Mouse (Mus musculus) frontal cortex, adult 2 months (tissue): ENCODE data around the gene Kcnj13. TPM values are rescaled to one million over a fixed set of nuclear protein-coding genes. Genes with fewer than 3 reads are reported as not detected.

Experiments used
- DNase-seq, 2 experiments: peaks; one replicate each; pipeline ENCODE4 v3.0.0; 2022; ENCODE audit warnings: low spot score in 1 of 2; ENCODE audit errors: extremely low spot score in 1 of 2
- polyA plus RNA-seq: library from polyadenylated mRNA; depleted of rRNA; stranded (reverse); fragments of >200 nt; gene quantifications from 2 replicates; pipeline ENCODE4 v1.2.3, GENCODE M21; 2012; rRNA removed

Gene Kcnj13
- 2.5 and 3.5 TPM in 2 replicates for polyA plus RNA-seq

DNA sequence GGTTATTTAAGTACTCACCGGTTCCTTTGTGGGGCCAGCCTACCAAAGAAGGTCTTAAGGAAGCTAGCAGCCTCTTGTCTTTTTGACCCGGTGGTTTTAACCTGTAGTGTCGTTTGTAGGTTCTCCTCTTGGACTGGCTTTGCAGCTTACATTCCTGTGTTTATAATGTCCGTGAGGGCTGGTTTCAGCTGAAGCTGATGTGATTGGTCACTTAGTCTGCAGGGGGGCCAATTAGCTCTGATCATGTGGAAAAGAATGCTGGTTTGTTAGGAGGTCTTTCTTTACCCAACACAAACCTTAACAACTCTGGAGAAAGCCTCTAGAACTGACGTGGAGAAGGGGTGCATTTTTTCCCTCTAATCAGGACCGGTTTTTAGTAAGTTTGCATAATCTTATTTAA, at the start of gene Kcnj13:
Gene Kcnj13 (minus strand): TSS at position 136 of the 400 bp plus-strand sequence.
- no peak for DNase-seq

DNA sequence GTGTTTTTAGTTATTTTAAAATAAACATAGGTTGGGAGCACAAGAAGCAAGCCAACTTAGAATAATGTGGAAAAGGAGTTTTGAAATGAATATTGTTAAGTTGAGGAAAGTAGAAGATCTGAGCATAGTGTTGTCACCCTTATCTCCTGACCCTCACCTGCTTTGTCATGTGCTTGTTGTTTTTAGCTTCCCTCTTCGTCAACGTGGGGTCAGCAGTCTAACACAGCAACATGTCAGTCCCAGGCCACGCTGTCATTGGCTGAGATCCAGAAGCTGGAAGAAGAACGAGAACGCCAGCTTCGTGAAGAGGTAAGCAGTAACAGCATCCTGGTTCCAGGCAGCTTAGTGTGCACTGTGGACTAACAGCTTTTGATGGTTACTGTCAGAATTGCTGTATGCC, 42.1 kb upstream of the Kcnj13 start:
- DNase-seq: no peak

DNA sequence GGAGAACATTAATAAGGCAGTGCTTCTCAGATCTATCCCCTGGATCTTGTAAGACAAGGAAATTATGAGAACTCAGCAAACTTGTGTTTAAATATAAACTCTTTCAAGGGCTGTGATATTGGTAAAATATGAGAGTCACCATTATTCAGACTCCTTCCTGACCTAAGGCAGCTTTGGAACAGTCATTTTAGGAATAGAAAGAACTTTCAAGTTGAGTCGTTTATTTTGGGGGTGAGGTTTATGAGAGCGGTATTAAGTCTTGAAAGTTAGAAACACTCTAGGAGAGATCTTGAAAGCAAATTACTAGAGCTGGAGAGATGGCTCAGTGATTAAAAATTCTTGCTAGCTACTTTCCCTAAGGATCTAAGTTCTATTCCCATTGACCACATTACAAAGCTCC, 40.6 kb upstream of the Kcnj13 start:
- DNase-seq: no peak

DNA sequence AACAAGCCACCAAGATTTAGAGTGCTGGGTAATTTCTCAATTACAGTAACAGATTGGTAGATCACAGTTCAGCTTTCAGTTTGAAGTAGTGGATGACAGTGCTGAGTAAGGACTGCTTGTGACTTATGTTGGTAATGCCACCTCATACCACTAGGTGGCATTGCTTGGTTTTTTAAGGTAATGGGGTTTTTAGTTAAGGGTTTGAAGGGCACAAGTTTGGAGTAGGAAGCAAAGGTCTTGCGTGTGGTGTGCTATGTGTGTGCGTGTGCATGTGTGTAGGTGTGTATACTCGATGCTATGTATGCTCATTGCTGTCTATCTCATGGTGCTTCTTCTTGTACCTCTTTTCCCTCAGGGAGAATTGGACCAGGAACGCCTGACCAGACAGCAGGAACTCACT, 24.2 kb upstream of the Kcnj13 start:
- peak in 1 of 2 experiments; percentile 28 for DNase-seq

DNA sequence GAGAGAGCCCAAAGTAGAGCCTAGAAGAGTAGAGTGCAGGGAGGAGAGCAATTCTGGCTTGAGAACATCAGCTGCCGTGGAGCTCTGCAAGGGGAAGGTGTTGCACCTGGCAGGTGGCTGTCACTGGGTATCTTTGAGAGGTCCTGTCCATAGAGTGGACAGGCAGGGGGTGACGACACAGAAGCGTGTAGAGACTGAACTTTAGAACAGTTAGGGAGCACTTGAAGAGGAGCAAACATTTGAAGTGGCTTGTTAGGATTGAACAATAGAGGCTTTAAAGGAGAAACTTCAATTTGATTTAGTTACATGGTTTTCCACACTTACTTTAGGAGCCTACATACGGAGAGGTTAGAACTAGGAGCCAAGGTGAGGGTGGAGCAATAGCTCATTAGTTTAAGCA, 14.9 kb upstream of the Kcnj13 start:
- no peak for DNase-seq

DNA sequence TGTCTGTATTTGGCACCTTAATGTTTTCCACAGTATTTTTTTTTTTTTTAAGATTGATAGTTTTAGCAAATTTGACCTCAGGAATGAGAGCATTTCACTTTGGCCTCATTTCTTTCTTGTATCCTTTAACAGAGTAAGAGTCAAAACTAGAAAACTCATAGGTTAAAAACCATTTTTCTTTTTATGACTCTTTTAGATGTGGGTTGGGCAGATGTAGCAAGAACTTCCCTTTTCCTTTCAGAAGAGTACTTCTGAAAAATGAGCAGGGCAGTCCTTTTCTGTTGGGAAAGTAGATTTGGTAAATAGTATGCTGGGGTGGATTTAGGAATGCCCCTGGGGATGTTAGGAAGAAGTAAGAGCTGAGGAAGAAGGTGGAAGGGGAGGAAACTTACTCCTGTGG, 11.5 kb upstream of the Kcnj13 start:
- DNase-seq: no peak

DNA sequence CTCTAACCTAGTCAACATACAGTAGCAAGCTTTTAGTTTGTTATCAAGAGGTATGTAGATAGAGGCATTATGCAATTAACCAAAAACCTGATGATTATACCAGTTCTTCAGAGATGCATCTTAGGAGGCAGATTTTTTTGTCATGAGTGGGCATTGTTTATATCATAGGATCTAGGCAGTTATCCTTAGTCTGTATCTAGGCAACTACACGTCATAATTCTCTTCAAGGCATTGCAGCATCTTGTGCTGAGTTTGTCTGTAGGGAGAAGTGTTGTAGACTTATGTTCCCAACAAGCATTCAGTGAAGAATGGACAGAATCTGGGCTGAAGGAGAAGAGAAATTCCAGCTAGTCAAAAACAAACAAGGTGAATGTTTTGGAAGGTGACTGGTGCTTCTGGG, 10.2 kb upstream of the Kcnj13 start:
- peak in 1 of 2 experiments; percentile 23 for DNase-seq

DNA sequence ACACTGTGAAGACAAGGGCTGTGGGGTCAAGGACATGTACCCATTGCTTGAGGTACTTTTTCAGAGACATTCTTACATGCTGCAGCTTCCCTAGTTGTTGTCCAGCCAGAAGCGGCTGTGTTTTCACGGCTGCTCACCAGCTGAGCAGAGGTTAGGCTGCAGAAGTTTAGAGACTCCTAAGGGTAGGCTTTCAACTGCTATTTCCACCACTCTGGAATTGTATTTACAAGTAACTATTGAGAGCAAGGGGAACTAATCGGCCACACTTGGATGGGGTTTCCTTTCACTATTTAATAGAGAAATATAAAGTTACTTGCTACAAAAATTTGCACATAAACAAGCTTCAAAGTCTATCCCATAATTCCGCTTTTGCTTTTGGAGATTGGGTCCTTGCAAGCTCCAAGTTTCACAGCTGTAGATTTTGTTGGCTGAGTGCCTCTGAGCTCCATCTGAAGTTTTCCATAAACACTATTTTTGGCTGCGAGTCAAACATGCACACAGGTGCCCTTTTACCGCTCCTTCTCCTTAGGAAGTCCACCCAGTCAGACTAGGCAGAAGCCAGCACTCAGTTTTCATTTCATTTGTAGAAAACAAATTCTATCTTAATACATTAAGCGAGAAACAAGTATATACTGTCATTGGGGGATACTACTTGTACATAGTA, 2.5 kb upstream of the Kcnj13 start:
- peak in 1 of 2 experiments; percentile 23 for DNase-seq

DNA sequence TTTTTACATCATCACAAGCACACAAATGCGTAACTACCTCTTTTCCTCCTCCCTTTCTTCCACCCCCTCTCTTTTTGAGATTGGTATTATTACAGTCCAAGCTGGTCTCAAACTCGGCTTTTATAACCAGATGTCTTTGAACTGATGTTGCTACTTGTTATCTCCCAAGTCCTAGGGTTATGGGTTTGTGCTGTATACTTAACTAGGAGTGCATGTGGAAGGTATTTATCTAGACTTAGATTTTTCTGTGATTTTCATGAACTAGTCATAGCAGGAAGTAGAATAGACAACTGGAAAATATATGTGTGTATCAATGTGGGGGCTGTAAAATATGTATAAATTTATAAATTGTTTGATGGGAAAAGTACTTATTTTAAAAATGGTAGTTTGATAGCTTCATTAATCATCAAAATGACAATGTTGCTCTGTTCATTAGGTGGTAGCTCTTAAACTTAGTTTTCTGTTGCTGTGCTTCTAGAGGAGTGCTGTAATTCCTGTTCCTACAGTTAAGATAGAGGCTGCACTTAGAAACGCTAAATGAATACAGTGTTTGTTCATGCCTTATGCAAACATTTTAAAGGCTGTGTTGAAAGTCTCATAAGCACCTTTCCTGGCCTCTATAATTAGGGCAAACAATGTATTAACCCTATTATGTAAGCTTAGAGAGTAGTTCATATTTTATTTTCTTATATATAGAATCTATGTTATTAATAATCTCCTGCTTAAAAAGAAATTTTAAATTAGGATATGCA, 909 bp downstream of the Kcnj13 start:
- DNase-seq: no peak

DNA sequence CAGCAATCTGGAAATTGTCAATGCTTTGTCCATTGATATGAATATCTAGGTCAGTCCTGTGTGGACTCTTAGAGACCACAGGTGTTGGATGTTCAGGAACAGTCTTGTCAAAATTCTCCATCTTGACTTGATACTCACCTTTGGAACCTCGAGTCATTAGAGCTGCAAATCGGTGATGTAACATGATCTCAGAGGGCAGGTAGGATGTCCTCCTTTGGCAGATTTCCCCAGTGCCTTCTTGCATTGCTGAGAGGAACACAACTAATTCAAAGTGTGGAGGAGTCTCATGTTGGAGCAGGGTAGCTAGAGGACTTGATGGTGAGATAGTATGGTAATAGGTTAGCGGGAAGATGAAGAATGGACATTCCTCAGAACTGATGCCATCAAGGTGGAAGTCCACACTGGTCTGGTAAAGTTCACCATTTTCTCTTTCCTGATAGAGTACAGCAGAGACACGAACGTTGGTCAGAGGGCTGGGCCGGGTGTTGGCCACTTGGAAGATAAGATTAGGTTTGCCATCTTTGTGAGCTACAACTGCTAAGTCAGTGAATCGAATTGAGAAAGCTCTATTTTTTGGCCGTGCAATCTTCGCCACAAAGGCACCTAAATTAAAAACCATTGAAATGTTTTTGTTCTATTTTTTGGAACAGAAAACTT, 8.0 kb downstream of the Kcnj13 start:
- DNase-seq: no peak

DNA sequence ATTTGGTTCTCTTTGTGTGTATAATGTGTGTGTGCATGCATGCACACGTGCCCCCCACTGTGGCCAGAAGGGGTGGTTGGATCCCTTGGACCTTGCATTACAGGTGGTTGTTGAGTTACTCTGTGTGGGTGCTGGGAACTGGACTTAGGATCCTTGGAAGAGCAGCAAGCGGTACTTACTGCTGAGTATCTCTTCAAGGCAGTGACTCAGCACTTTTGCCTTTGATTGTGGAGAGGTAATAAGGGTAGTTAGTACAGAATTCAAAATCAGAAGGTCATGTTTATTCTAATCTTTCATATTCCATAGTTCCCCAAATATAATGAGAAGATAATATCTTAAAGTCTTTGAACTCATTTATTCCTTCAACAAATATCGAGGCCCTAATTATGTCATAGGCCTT, 13.4 kb downstream of the Kcnj13 start:
- DNase-seq: no peak

DNA sequence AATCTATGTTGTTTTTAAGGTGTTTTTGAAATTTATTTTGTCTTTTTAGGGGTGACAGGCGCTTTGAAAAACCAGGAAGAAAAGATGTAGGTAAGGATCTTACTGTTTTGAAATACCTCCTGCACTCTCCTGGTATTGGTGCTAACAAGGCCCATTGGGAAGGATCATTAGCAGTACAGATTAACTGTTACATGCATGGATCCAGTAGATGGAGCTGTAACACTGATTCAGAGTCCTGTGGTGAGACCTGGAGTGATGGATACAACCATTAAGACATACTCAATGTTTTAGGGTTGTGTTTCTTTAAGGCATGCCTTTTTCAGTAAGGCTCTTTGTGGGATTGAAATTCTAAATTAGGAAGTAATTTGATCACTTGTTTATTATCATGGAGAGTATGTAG, 14.6 kb downstream of the Kcnj13 start:
- peak in 1 of 2 experiments; percentile 37 for DNase-seq

DNA sequence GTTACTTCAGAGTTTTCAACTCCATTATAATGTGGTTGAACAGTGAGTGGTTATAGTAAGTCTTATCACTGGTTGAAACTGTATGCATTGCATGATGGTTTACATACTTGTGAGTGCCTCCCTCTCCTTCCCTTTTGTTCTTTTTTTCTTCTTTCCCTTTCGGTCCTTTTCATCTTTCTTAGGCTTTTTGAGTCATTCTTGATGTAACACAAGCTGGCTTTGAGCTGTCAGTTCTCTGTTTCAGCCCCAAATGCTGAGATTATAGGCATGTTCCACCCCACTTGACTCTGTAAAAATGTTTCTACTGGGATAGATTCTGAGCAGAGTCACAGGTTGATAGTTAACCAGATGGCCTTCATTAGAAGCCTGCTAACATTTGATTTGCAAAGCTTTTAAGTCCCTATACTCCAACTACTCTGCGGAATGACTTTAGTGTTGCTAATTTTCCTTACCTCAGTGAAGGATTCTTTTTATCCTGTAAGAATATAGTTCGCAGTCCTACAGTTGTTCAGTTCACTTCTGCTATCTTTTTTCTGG, 16.4 kb downstream of the Kcnj13 start:
- no peak for DNase-seq

DNA sequence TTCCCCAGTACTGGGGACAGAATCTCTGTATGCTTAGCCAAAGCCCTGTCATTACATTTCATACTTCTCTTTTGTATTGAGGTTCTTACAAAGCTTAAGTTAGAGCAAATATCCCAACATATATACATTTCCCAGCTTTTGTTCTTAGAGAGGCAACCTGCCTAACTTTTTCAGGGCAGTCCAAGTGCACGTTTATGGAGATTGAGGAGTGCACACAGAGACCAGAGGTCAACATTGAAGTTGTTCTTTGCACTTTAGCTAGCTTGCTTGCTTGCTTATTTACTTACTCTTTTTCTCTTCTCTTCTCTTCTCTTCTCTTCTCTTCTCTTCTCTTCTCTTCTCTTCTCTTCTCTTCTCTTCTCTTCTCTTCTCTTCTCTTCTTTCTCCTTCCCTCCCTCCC, 34.3 kb downstream of the Kcnj13 start:
- DNase-seq: no peak

DNA sequence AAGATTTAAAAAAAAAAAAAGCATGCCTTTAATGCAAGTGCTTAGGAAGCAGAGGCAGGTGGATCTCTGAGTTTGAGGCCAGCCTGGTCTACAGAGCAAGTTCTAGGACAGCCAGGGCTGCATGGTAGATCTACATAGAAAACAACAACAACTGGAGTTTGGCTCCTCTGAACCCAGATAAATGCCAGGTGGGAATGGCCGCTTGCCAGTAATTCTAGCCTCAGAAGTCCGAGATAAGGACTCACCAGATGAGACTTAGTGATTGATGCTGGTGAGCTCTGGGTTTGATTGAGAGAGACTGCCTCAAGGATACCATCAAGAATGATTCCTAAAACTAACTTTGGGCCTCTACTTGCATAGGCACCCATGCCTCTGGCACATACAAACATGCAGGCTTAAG, 44.0 kb downstream of the Kcnj13 start:
- no peak for DNase-seq

Other genes starting within 250 kb of the Kcnj13 start
- 3.2 and 3.6 TPM in 2 replicates for gene Ecel1, start 238.2 kb downstream of the Kcnj13 start, polyA plus RNA-seq
- 5.0 and 5.2 TPM in 2 replicates for gene Prss56, start 211.4 kb downstream of the Kcnj13 start, polyA plus RNA-seq
- gene Chrnd, start 204.1 kb downstream of the Kcnj13 start, polyA plus RNA-seq: not detected in 2 replicates
- gene Chrng, start 190.1 kb downstream of the Kcnj13 start, polyA plus RNA-seq: not detected in 2 replicates
- 56.6 and 59.9 TPM in 2 replicates for gene Eif4e2, start 180.8 kb downstream of the Kcnj13 start, polyA plus RNA-seq
- 27.6 and 29.0 TPM in 2 replicates for gene Efhd1, start 130.4 kb downstream of the Kcnj13 start, polyA plus RNA-seq
- gene Gigyf2, start 67.7 kb downstream of the Kcnj13 start, polyA plus RNA-seq: 64.0 and 74.3 TPM in 2 replicates
- gene Snorc, start 75.5 kb upstream of the Kcnj13 start, polyA plus RNA-seq: 0.52 and 0.90 TPM in 2 replicates
- gene Neu2, start 115.2 kb upstream of the Kcnj13 start, polyA plus RNA-seq: 7.0 and 8.8 TPM in 2 replicates
- 177 and 210 TPM in 2 replicates for gene Ngef, start 179.1 kb upstream of the Kcnj13 start, polyA plus RNA-seq
- 13.1 and 19.8 TPM in 2 replicates for gene Inpp5d, start 225.6 kb upstream of the Kcnj13 start, polyA plus RNA-seq